Mouse (Mus musculus) lung, embryonic 16.5 days (tissue): ENCODE results near the gene Stxbp5l. TPM values are rescaled to one million over a fixed set of nuclear protein-coding genes. Genes with fewer than 3 reads are reported as not detected.
"Not testable (repeated sequence)": the region's sequence is repeated elsewhere in the genome, so short reads cannot be mapped to it uniquely, and the experiment has no call there.

Experiments
- ATAC-seq: fragments of 200-750 bp; cut with Nextera tagmentation; 2 replicates; pipeline ENCODE4 v1.8.0; 2017; ENCODE audit warnings: low read depth, mild to moderate bottlenecking, moderate library complexity
- H3K27ac ChIP-seq: fragments of 300-500 bp; sonication (generic); 2 replicates; pipeline ENCODE4 v1.5.1; 2014; ENCODE audit warnings: mild to moderate bottlenecking, control low read depth, low read length
- H3K27me3 ChIP-seq: fragments of 300-500 bp; sonication (generic); 2 replicates; pipeline ENCODE4 v1.6.1; 2014; ENCODE audit warnings: low read depth, low read length, mixed read lengths; ENCODE audit not compliant: control insufficient read depth, insufficient read depth
- H3K36me3 ChIP-seq: fragments of 300-500 bp; sonication (generic); 2 replicates; pipeline ENCODE4 v1.6.1; 2014; ENCODE audit warnings: low read length; ENCODE audit not compliant: control insufficient read depth, insufficient read depth
- H3K4me1 ChIP-seq: fragments of 300-500 bp; sonication (generic); replicated peaks from 2 replicates; pipeline ENCODE4 v1.6.1; 2014; ENCODE audit warnings: low read length, mixed read lengths; ENCODE audit not compliant: control insufficient read depth, insufficient read depth
- H3K4me2 ChIP-seq: fragments of 300-500 bp; sonication (generic); 2 replicates; pipeline ENCODE4 v1.6.1; 2014; ENCODE audit warnings: low read depth, low read length, control low read depth
- H3K4me3 ChIP-seq: fragments of 300-500 bp; sonication (generic); 2 replicates; pipeline ENCODE4 v1.5.1; 2014; ENCODE audit warnings: mild to moderate bottlenecking, low read length, control low read depth
- H3K9ac ChIP-seq: fragments of 300-500 bp; sonication (generic); 2 replicates; pipeline ENCODE4 v1.6.1; 2014; ENCODE audit warnings: low read length, control low read depth
- H3K9me3 ChIP-seq: fragments of 300-500 bp; sonication (generic); 2 replicates; pipeline ENCODE4 v1.6.1; 2016; ENCODE audit warnings: low read length; ENCODE audit not compliant: control insufficient read depth
- WGBS: fragments of 180-500 bp; shearing (Covaris S2); extraction: QIAGEN DNeasy Blood & Tissue Kit; methylation state at CpG from one replicate; pipeline ENCODE4 v1.1.7; 2014; 5-methylcytosine and 5-hydroxymethylcytosine counted together
- polyA plus RNA-seq: library from polyadenylated mRNA; unstranded; fragments of >200 nt; fragmentation: Nextera tagmentation; extraction: Ambion mirVana; gene quantifications from 2 replicates; pipeline ENCODE4 v1.2.1, GENCODE M21; 2015

Stxbp5l gene
- polyA plus RNA-seq, 1 experiment from 2014 or later: 0.15 TPM

GRCm38 (mm10) chr16:37389201-37389905, 4.6 kb upstream of the Stxbp5l start:
- Histone ChIP-seq H3K4me1 (peaks cover 3% of the 10 kb centered on the region), H3K4me3 (no peak overlapping the region), H3K4me2 (no peak overlapping the region), H3K27me3 (peaks cover under 1% of the 10 kb centered on the region; the same call in 1 of the 2 replicates), H3K27ac (no peak overlapping the region), H3K9ac (no peak overlapping the region), H3K36me3 (no peaks in the 10 kb centered on the region), H3K9me3 (no peaks in the 10 kb centered on the region)
- 43% methylated on average over 4 of the region's 4 CpGs for WGBS
- no peak for ATAC-seq

GRCm38 (mm10) chr16:37384369-37384768, 393 bp downstream of the Stxbp5l start:
- Histone ChIP-seq H3K27ac (no peak overlapping the region), H3K9ac (peak overlapping the region; percentile 28; the same call in 1 of the 2 replicates), H3K4me2 (peak overlapping the region; percentile 97), H3K4me3 (peak overlapping the region; percentile 50), H3K9me3 (no peaks in the 10 kb centered on the region), H3K4me1 (peaks cover 7% of the 10 kb centered on the region), H3K27me3 (peaks cover 7% of the 10 kb centered on the region; the same call in 1 of the 2 replicates), H3K36me3 (no peaks in the 10 kb centered on the region)
- ATAC-seq: peak; percentile 69
- under 1% methylated on average over 21 of the region's 30 CpGs for WGBS

DNA sequence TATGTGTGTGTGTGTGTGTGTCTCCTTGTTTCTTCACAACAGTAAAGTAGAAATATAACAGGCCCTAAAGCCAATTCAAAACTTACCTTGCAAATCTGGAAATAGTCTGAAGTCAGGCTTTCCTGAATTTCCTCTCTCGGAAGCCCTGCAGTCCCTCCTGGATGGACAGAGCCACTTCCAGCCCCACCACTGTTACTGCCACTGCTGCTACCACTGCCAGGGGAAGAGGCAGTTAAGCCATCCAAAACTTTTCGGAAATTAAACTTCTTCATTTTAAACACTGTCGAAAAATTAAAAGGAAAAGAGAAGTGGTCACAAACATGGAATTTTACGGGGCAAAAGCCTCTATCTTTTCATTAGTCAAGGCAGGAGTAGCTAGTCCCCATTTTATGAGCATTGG, 1.3 kb downstream of the Stxbp5l start:
- Histone ChIP-seq H3K9me3 (no peaks in the 10 kb centered on the region), H3K4me1 (peaks cover 7% of the 10 kb centered on the region), H3K4me3 (no peak overlapping the region), H3K4me2 (no peak overlapping the region), H3K27me3 (peaks cover 7% of the 10 kb centered on the region; the same call in 1 of the 2 replicates), H3K9ac (no peak overlapping the region), H3K27ac (no peak overlapping the region), H3K36me3 (no peaks in the 10 kb centered on the region)
- no peak for ATAC-seq
- 49% methylated on average over 4 of the region's 4 CpGs for WGBS

- Histone ChIP-seq H3K9ac (no peak overlapping the region), H3K27me3 (no peaks in the 10 kb centered on the region), H3K9me3 (no peaks in the 10 kb centered on the region), H3K36me3 (no peaks in the 10 kb centered on the region), H3K4me2 (no peak overlapping the region), H3K4me1 (no peaks in the 10 kb centered on the region), H3K4me3 (no peak overlapping the region), H3K27ac (no peak overlapping the region)
- ATAC-seq: no peak
- 74% methylated on average over 1 of the region's 1 CpGs for WGBS
Measured at GRCm38 (mm10) chr16:37372716-37373115, 12.0 kb downstream of the Stxbp5l start.

DNA sequence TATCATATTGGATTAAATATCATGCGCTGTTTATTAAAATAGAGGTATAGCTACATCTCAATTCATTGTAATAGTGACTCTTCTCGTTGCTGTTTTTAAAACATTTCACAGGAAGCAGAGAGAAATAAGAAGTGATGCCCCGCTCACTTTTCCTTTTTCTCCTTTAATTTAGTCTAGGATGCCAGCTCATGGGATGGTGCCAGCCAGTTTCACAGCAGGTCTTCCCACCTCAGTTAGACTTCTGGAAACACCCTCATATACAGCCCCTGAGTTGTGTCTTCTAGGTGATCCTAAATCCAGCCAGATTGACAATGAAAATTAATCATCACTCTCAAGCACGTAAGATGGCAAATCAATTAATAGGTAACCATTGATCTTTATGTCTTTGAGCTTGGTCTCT, 17.3 kb downstream of the Stxbp5l start:
- 84% methylated on average over 4 of the region's 4 CpGs for WGBS
- Histone ChIP-seq H3K4me1 (no peaks in the 10 kb centered on the region), H3K9me3 (no peaks in the 10 kb centered on the region), H3K27ac (no peak overlapping the region), H3K36me3 (no peaks in the 10 kb centered on the region), H3K4me2 (no peak overlapping the region), H3K27me3 (no peaks in the 10 kb centered on the region), H3K4me3 (no peak overlapping the region), H3K9ac (no peak overlapping the region)
- no peak for ATAC-seq

GRCm38 (mm10) chr16:37363958-37364357, 20.8 kb downstream of the Stxbp5l start:
- no peak overlapping the region for H3K9ac ChIP-seq
- H3K4me1 ChIP-seq: no peaks in the 10 kb centered on the region
- H3K36me3 ChIP-seq: no peaks in the 10 kb centered on the region
- H3K4me2 ChIP-seq: no peak overlapping the region
- ATAC-seq: no peak
- H3K4me3 ChIP-seq: no peak overlapping the region
- no peak overlapping the region for H3K27ac ChIP-seq
- 92% methylated on average over 2 of the region's 2 CpGs for WGBS
- no peaks in the 10 kb centered on the region for H3K27me3 ChIP-seq
- H3K9me3 ChIP-seq: no peaks in the 10 kb centered on the region

GRCm38 (mm10) chr16:37355621-37356020, 29.1 kb downstream of the Stxbp5l start:
- H3K27me3 ChIP-seq: no peaks in the 10 kb centered on the region
- H3K9ac ChIP-seq: no peak overlapping the region
- H3K36me3 ChIP-seq: no peaks in the 10 kb centered on the region
- ATAC-seq: no peak
- no peak overlapping the region for H3K4me2 ChIP-seq
- no peak overlapping the region for H3K27ac ChIP-seq
- no peak overlapping the region for H3K4me3 ChIP-seq
- no peaks in the 10 kb centered on the region for H3K4me1 ChIP-seq
- no peaks in the 10 kb centered on the region for H3K9me3 ChIP-seq
- WGBS: 82% methylated on average over 3 of the region's 3 CpGs

DNA sequence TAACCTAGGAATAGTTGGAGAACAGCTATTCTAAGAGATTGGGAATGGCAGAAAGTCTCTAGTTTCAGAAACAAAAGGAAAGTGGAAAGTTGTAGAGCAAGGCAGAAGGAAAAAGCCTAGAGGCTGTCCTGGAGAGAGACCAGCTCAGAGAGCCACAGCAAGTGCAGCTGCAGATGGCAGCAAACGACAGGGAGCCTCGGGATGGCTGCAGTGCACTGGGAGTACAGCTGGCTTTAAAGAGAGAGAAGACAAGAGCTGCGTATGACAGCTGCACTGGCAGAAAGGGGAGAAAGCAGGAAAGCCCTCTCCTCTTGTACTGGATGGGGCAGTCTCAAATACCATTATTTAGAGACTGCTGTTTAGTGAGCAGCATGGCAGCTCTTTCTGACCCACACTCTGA, 37.7 kb downstream of the Stxbp5l start:
- Histone ChIP-seq H3K4me1 (no peaks in the 10 kb centered on the region), H3K9ac (no peak overlapping the region), H3K36me3 (no peaks in the 10 kb centered on the region), H3K27ac (no peak overlapping the region), H3K9me3 (no peaks in the 10 kb centered on the region), H3K4me3 (no peak overlapping the region), H3K4me2 (no peak overlapping the region), H3K27me3 (no peaks in the 10 kb centered on the region)
- ATAC-seq: no peak
- WGBS: 11% methylated on average over 3 of the region's 3 CpGs

DNA sequence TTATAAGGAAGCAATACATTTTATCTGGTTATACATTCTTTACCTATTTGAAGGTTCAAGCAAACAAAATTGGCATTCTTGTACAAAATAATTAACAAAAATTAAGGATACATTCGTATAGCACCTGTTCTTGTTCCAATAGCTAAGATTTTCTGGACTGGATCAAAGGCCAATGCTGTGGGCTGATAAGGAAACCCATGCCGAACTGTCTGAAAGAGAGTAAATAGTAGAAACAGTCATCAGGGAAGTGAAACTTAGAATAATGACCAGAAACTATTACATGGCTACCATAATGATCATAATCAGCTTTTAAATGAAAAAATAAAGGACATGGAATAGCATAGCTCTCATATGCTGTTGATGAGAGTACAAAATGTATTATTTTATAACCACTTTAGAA, 39.8 kb downstream of the Stxbp5l start:
- H3K27me3 ChIP-seq: no peaks in the 10 kb centered on the region
- no peak overlapping the region for H3K9ac ChIP-seq
- 35% methylated on average over 2 of the region's 2 CpGs for WGBS
- no peak overlapping the region for H3K4me2 ChIP-seq
- no peaks in the 10 kb centered on the region for H3K9me3 ChIP-seq
- no peaks in the 10 kb centered on the region for H3K36me3 ChIP-seq
- H3K4me1 ChIP-seq: no peaks in the 10 kb centered on the region
- no peak for ATAC-seq
- H3K27ac ChIP-seq: no peak overlapping the region
- H3K4me3 ChIP-seq: no peak overlapping the region

DNA sequence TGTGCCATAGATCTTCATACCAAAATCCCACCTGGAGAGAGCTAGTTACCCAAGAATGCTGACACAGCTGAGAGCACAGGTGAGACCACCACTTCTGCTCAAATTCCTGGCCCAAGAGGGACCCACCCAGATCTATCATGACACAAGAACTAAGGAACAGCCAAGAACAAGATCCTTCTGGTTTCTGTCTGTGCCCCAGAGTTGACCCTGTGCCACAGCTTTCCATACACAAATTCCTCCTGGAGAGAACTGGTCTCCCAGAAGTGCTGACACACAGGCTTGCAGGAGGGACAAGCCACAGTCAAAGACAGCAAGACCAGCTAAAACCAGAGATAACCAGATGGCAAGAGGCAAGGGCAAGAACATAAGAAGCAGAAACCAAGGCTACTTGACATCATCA, 43.3 kb downstream of the Stxbp5l start:
- not testable (repeated sequence) for H3K9ac ChIP-seq, ATAC-seq, H3K9me3 ChIP-seq, H3K4me1 ChIP-seq, H3K27ac ChIP-seq, H3K36me3 ChIP-seq, H3K4me2 ChIP-seq, H3K4me3 ChIP-seq, H3K27me3 ChIP-seq
